Mouse (Mus musculus) liver, adult 2 months (tissue): ENCODE results near the gene Cisd2. TPM values are rescaled to one million over a fixed set of nuclear protein-coding genes. Genes with fewer than 3 reads are reported as not detected.

Experiments used
- DNase-seq: peaks from one replicate; pipeline ENCODE4 v3.0.0-alpha.2; 2011; ENCODE audit warnings: low read depth, low spot score; ENCODE audit errors: extremely low read depth
- H3K27ac ChIP-seq: fragments of 200-500 bp; replicated peaks from 2 replicates; pipeline ENCODE4 v1.5.1; 2012; ENCODE audit warnings: low read depth, mild to moderate bottlenecking, control low read depth, inconsistent platforms, low read length; ENCODE audit not compliant: insufficient read depth
- H3K27me3 ChIP-seq: fragments of 200-500 bp; 2 replicates; pipeline ENCODE4 v1.6.1; 2012; ENCODE audit warnings: mild to moderate bottlenecking, moderate library complexity, low read length, inconsistent platforms; ENCODE audit not compliant: control insufficient read depth, insufficient read depth
- H3K36me3 ChIP-seq: fragments of 200-500 bp; 2 replicates; pipeline ENCODE4 v1.6.1; 2012; ENCODE audit warnings: low read length, inconsistent platforms; ENCODE audit not compliant: control insufficient read depth, insufficient read depth
- H3K4me1 ChIP-seq: fragments of 200-500 bp; 2 replicates; pipeline ENCODE4 v1.6.1; 2011; ENCODE audit warnings: low read length; ENCODE audit not compliant: control insufficient read depth, insufficient read depth
- H3K4me3 ChIP-seq: fragments of 200-500 bp; 2 replicates; pipeline ENCODE4 v1.5.1; 2011; ENCODE audit warnings: low read depth, mild to moderate bottlenecking, control low read depth, low read length, moderate library complexity; ENCODE audit not compliant: insufficient read depth
- H3K79me2 ChIP-seq: fragments of 200-500 bp; 2 replicates; pipeline ENCODE4 v1.6.1; 2012; ENCODE audit warnings: inconsistent platforms, mild to moderate bottlenecking, low read length, moderate library complexity; ENCODE audit not compliant: control insufficient read depth, insufficient read depth
- H3K9ac ChIP-seq: fragments of 200-500 bp; 2 replicates; pipeline ENCODE4 v1.6.1; 2012; ENCODE audit warnings: low read depth, mild to moderate bottlenecking, control low read depth, inconsistent platforms, low read length
- CTCF ChIP-seq: fragments of 200-500 bp; IDR thresholded peaks from 2 replicates; pipeline ENCODE4 v1.5.1; 2011; ENCODE audit warnings: low read depth, low read length, control low read depth
- POLR2A ChIP-seq: fragments of 200-500 bp; IDR thresholded peaks from 2 replicates; pipeline ENCODE4 v1.6.1; 2011; ENCODE audit warnings: low read length, control low read depth; ENCODE audit not compliant: insufficient read depth; ENCODE audit errors: extremely low read depth
- WGBS: fragments of 180-500 bp; shearing (Covaris S2); methylation state at CpG from one replicate; pipeline ENCODE4 v1.1.7; 2018; 5-methylcytosine and 5-hydroxymethylcytosine counted together
- polyA plus RNA-seq: library from polyadenylated mRNA; depleted of rRNA; stranded (reverse); fragments of >200 nt; gene quantifications from 2 replicates; pipeline ENCODE4 v1.2.3, GENCODE M21; 2012
- total RNA-seq: library from RNA; depleted of rRNA; stranded (reverse); fragments of >200 nt; gene quantifications from 2 replicates; pipeline ENCODE4 v1.2.3, GENCODE M21; 2014

Cisd2 gene
- total and polyA plus RNA-seq, 2 experiments, result 17.4 to 19.2 TPM

DNA sequence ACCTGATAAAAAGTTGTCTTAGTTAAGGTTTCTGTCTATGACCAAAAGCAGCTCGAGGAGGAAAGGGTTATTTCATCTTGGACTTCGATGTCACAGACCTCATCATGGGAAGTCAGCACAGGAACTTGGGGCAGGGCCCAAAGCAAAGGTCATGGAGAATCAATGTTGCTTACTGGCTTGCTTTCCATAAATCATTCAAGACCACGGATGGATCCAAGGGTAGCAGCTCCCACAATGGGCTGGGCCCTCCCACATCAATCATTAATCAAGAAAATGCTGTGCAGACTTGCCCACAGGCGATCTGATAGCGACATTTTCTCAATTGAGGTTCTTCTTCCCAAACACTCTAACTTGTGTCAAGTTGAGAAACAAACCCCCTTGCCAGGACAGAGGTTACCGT lies 27.6 kb downstream of the Cisd2 start:
- peak; percentile 94 for DNase-seq
- peaks cover 8% of the 10 kb centered on the region; the same call in 1 of the 2 replicates for H3K4me1 ChIP-seq
- H3K36me3 ChIP-seq, result no peaks in the 10 kb centered on the region
- no peaks in the 10 kb centered on the region for H3K27me3 ChIP-seq
- no peak overlapping the region for H3K9ac ChIP-seq
- TF ChIP-seq POLR2A, result no peak
- TF ChIP-seq CTCF, result no peak
- H3K27ac ChIP-seq, result peak overlapping the region; percentile 27
- no peaks in the 10 kb centered on the region for H3K79me2 ChIP-seq
- H3K4me3 ChIP-seq, result no peak overlapping the region; the same call in 1 of the 2 replicates
- WGBS, result 6% methylated on average over 6 of the region's 6 CpGs

GRCm38 (mm10) chr3:135395085-135395484 lies 28.6 kb downstream of the Cisd2 start:
- TF ChIP-seq CTCF, result no peak
- no peak for TF ChIP-seq POLR2A
- no peak overlapping the region for H3K9ac ChIP-seq
- H3K4me1 ChIP-seq, result peaks cover 8% of the 10 kb centered on the region; the same call in 1 of the 2 replicates
- no peaks in the 10 kb centered on the region for H3K27me3 ChIP-seq
- no peaks in the 10 kb centered on the region for H3K79me2 ChIP-seq
- 56% methylated on average over 5 of the region's 5 CpGs for WGBS
- no peak overlapping the region for H3K4me3 ChIP-seq
- no peaks in the 10 kb centered on the region for H3K36me3 ChIP-seq
- DNase-seq, result peak; percentile 7
- no peak overlapping the region for H3K27ac ChIP-seq

DNA sequence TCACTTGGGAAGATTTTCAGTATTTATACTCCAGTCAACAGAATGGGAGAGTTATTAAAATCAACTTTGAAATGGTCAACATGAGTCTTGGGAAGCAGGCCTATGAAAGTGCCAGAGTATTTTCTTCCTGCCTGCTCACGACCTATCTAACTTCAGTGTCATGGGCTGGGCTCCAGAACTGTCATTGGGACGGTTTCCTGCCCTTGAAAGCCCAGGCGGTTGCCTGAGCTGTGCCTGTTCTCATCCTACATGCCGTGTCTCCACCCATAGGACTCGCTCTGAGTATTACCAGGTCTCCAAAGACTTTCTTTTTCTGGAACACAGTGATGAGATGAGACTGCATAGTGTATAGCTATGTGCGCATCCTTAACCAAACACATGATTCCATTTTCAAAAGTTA lies 30.5 kb downstream of the Cisd2 start:
- no peak overlapping the region for H3K9ac ChIP-seq
- H3K4me1 ChIP-seq, result peaks cover 8% of the 10 kb centered on the region; the same call in 1 of the 2 replicates
- DNase-seq, result no peak
- TF ChIP-seq CTCF, result no peak
- TF ChIP-seq POLR2A, result no peak
- H3K79me2 ChIP-seq, result no peaks in the 10 kb centered on the region
- H3K27ac ChIP-seq, result no peak overlapping the region
- H3K4me3 ChIP-seq, result no peak overlapping the region
- no peaks in the 10 kb centered on the region for H3K36me3 ChIP-seq
- WGBS, result 57% methylated on average over 6 of the region's 6 CpGs
- no peaks in the 10 kb centered on the region for H3K27me3 ChIP-seq

- H3K27me3 ChIP-seq, result no peaks in the 10 kb centered on the region
- TF ChIP-seq POLR2A (no peak), CTCF (no peak)
- no peak overlapping the region for H3K4me3 ChIP-seq
- H3K4me1 ChIP-seq, result no peaks in the 10 kb centered on the region
- no peak overlapping the region for H3K9ac ChIP-seq
- 96% methylated on average over 4 of the region's 4 CpGs for WGBS
- H3K27ac ChIP-seq, result no peak overlapping the region
- no peak for DNase-seq
- no peaks in the 10 kb centered on the region for H3K79me2 ChIP-seq
- no peaks in the 10 kb centered on the region for H3K36me3 ChIP-seq
Observed at GRCm38 (mm10) chr3:135379868-135380267, 43.9 kb downstream of the Cisd2 start.

- no peak for DNase-seq
- TF ChIP-seq POLR2A, result no peak
- no peak for TF ChIP-seq CTCF
- H3K27me3 ChIP-seq, result no peaks in the 10 kb centered on the region
- WGBS, result 87% methylated on average over 10 of the region's 10 CpGs
- no peaks in the 10 kb centered on the region for H3K4me1 ChIP-seq
- no peak overlapping the region for H3K4me3 ChIP-seq
- H3K9ac ChIP-seq, result no peak overlapping the region
- no peaks in the 10 kb centered on the region for H3K36me3 ChIP-seq
- no peak overlapping the region for H3K27ac ChIP-seq
- no peaks in the 10 kb centered on the region for H3K79me2 ChIP-seq
Observed at GRCm38 (mm10) chr3:135377445-135377844, 46.3 kb downstream of the Cisd2 start.

GRCm38 (mm10) chr3:135375836-135376235 lies 47.9 kb downstream of the Cisd2 start:
- Histone ChIP-seq H3K27me3 (no peaks in the 10 kb centered on the region), H3K79me2 (no peaks in the 10 kb centered on the region), H3K36me3 (no peaks in the 10 kb centered on the region), H3K4me1 (no peaks in the 10 kb centered on the region), H3K9ac (no peak overlapping the region), H3K4me3 (no peak overlapping the region), H3K27ac (no peak overlapping the region)
- no peak for TF ChIP-seq POLR2A
- TF ChIP-seq CTCF, result no peak
- 88% methylated on average over 3 of the region's 3 CpGs for WGBS
- no peak for DNase-seq
